Mouse (Mus musculus) MEL (cell line): ENCODE measurements at regions not wholly inside any gene's neighbourhood (a gene's known extent, or its start where the extent isn't known, plus 50 kb on each side); places are given as distances from the start of the nearest gene placed in this dataset.

Source experiments
- DNase-seq: peaks from one replicate; pipeline ENCODE4 v3.0.0; 2011; ENCODE audit warnings: low read depth, low spot score
- H3K27ac ChIP-seq: 2 replicates; pipeline ENCODE4 v1.5.1; 2012; ENCODE audit warnings: low read depth, mild to moderate bottlenecking, control low read depth, low read length, moderate library complexity; ENCODE audit not compliant: control insufficient read depth
- H3K27me3 ChIP-seq, 2 experiments: fragments of 150-350 bp in 1 of 2; sonication (generic) in 1 of 2; 2 replicates each; pipeline ENCODE4 v1.6.1; 2012; ENCODE audit warnings: low read length in 2 of 2, mild to moderate bottlenecking in 2 of 2, improper control_type of control experiment in 1 of 2, moderate library complexity in 1 of 2; ENCODE audit not compliant: insufficient read depth in 2 of 2, control insufficient read depth in 1 of 2
- H3K36me3 ChIP-seq, 2 experiments: 2 replicates each; pipeline ENCODE4 v1.6.1; 2012 to 2014; ENCODE audit warnings: low read length in 2 of 2, improper control_type of control experiment in 1 of 2, inconsistent platforms in 1 of 2, mild to moderate bottlenecking in 1 of 2; ENCODE audit not compliant: insufficient read depth in 2 of 2, control insufficient read depth in 1 of 2
- H3K4me1 ChIP-seq, 2 experiments: fragments of 150-350 bp in 1 of 2; sonication (generic) in 1 of 2; 2 replicates each; pipeline ENCODE4 v1.6.1; 2012; ENCODE audit warnings: low read length in 2 of 2, improper control_type of control experiment in 1 of 2, mild to moderate bottlenecking in 1 of 2; ENCODE audit not compliant: insufficient read depth in 2 of 2, control insufficient read depth in 1 of 2
- H3K4me3 ChIP-seq, 2 experiments: fragments of 150-350 bp in 1 of 2; sonication (generic) in 1 of 2; 2 replicates each; pipeline ENCODE4 v1.5.1; 2012; ENCODE audit warnings: low read depth in 2 of 2, low read length in 2 of 2, mild to moderate bottlenecking in 2 of 2, moderate library complexity in 2 of 2, control low read depth in 1 of 2, improper control_type of control experiment in 1 of 2; ENCODE audit not compliant: control insufficient read depth in 1 of 2, insufficient read depth in 1 of 2
- H3K79me2 ChIP-seq: 2 replicates; pipeline ENCODE4 v1.6.1; 2012; ENCODE audit warnings: mild to moderate bottlenecking, low read length, moderate library complexity; ENCODE audit not compliant: control insufficient read depth, poor library complexity, insufficient read depth
- H3K9ac ChIP-seq: 2 replicates; pipeline ENCODE4 v1.6.1; 2012; ENCODE audit warnings: low read depth, mild to moderate bottlenecking, control low read depth, low read length, moderate library complexity; ENCODE audit not compliant: control insufficient read depth, poor library complexity, severe bottlenecking
- H3K9me3 ChIP-seq: fragments of 150-350 bp; sonication (generic); replicated peaks from 2 replicates; pipeline ENCODE4 v1.6.1; 2012; ENCODE audit warnings: mild to moderate bottlenecking, low read length, improper control_type of control experiment, moderate library complexity; ENCODE audit not compliant: insufficient read depth
- E2F4 ChIP-seq: IDR thresholded peaks from 2 replicates; pipeline ENCODE4 v1.6.1; 2011; ENCODE audit warnings: low read depth, low read length, improper control_type of control experiment, borderline replicate concordance
- EP300 ChIP-seq, 2 experiments: IDR thresholded peaks; 2 replicates each; pipeline ENCODE4 v1.6.1; 2011; ENCODE audit warnings: improper control_type of control experiment in 2 of 2, low read length in 2 of 2, low read depth in 1 of 2, mild to moderate bottlenecking in 1 of 2
- ETS1 ChIP-seq: IDR thresholded peaks from 2 replicates; pipeline ENCODE4 v1.6.1; 2012; ENCODE audit warnings: low read depth, mild to moderate bottlenecking, inconsistent platforms, low read length, improper control_type of control experiment, moderate library complexity
- GATA1 ChIP-seq: IDR thresholded peaks from 2 replicates; pipeline ENCODE4 v1.6.1; 2011; ENCODE audit warnings: low read depth, low read length, improper control_type of control experiment
- JUND ChIP-seq: IDR thresholded peaks from 2 replicates; pipeline ENCODE4 v1.6.1; 2011; ENCODE audit warnings: low read depth, mild to moderate bottlenecking, improper control_type of control experiment, low read length
- KAT2A ChIP-seq: conservative IDR thresholded peaks from 2 replicates; pipeline ENCODE4 v1.6.1; 2012; ENCODE audit warnings: low read depth, low read length, improper control_type of control experiment, inconsistent platforms
- POLR2A ChIP-seq, 2 experiments: IDR thresholded peaks; 2 replicates each; pipeline ENCODE4 v1.6.1; 2011 to 2012; ENCODE audit warnings: low read length in 2 of 2, mild to moderate bottlenecking in 2 of 2, control low read depth in 1 of 2, improper control_type of control experiment in 1 of 2, low read depth in 1 of 2, moderate library complexity in 1 of 2; ENCODE audit not compliant: control insufficient read depth in 1 of 2, insufficient read depth in 1 of 2, poor library complexity in 1 of 2
- POLR2AphosphoS5 ChIP-seq: IDR thresholded peaks from 2 replicates; pipeline ENCODE4 v1.6.1; 2012; ENCODE audit warnings: low read depth, borderline replicate concordance, mild to moderate bottlenecking, inconsistent platforms, low read length, moderate library complexity, mixed read lengths
- TAL1 ChIP-seq: IDR thresholded peaks from 2 replicates; pipeline ENCODE4 v1.6.1; 2012; ENCODE audit warnings: mild to moderate bottlenecking, inconsistent platforms, low read length, moderate library complexity, mixed read lengths
- TCF12 ChIP-seq: IDR thresholded peaks from 2 replicates; pipeline ENCODE4 v1.6.1; 2014; ENCODE audit warnings: low read depth, mild to moderate bottlenecking, inconsistent platforms, low read length, improper control_type of control experiment, moderate library complexity
- USF1 ChIP-seq: IDR thresholded peaks from 2 replicates; pipeline ENCODE4 v1.6.1; 2014; ENCODE audit warnings: low read depth, mild to moderate bottlenecking, inconsistent platforms, low read length, improper control_type of control experiment, moderate library complexity

- no peaks in the 10 kb centered on the region for H3K27me3 ChIP-seq
- 0 out of 4 replicates have a peak, but pooled peaks cover 0 to 2% of the 10 kb centered on the region in 2 experiments for H3K4me1 ChIP-seq
- no peak overlapping the region for H3K9ac ChIP-seq
- no peaks in the 10 kb centered on the region for H3K79me2 ChIP-seq
- H3K27ac ChIP-seq, result no peak overlapping the region
- no peak overlapping the region for H3K4me3 ChIP-seq
- no peak for DNase-seq
- no peaks in the 10 kb centered on the region for H3K9me3 ChIP-seq
- TF ChIP-seq EP300 (IDR thresholded peaks at IDR 0.05; ENCODE audit: low read depth in 1 of 2, low read length in 2 of 2) (no peak), GATA1 (no peak), TAL1 (no peak)
- H3K36me3 ChIP-seq, result no peaks in the 10 kb centered on the region
Observed at GRCm38 (mm10) chr5:52010426-52010825, 179.9 kb downstream of the Dhx15 start.

GRCm38 (mm10) chr5:52008942-52009341, 181.4 kb downstream of the Dhx15 start:
- no peak overlapping the region for H3K27ac ChIP-seq
- 0 out of 4 replicates have a peak, but pooled peaks cover 0 to 2% of the 10 kb centered on the region in 2 experiments for H3K4me1 ChIP-seq
- H3K9me3 ChIP-seq, result no peaks in the 10 kb centered on the region
- no peaks in the 10 kb centered on the region for H3K79me2 ChIP-seq
- no peaks in the 10 kb centered on the region for H3K36me3 ChIP-seq
- TF ChIP-seq USF1, result no peak
- TF ChIP-seq POLR2A (IDR thresholded peaks at IDR 0.05; ENCODE audit: control insufficient read depth in 1 of 2, insufficient read depth in 1 of 2, low read depth in 1 of 2, low read length in 2 of 2, poor library complexity in 1 of 2), result no peak
- no peak for TF ChIP-seq TCF12
- no peak for TF ChIP-seq KAT2A
- TF ChIP-seq E2F4, result no peak
- TF ChIP-seq ETS1, result no peak
- H3K4me3 ChIP-seq, result no peak overlapping the region
- H3K9ac ChIP-seq, result no peak overlapping the region
- no peak for DNase-seq
- H3K27me3 ChIP-seq, result no peaks in the 10 kb centered on the region

GRCm38 (mm10) chr5:52006843-52007242, 183.5 kb downstream of the Dhx15 start:
- H3K9me3 ChIP-seq, result no peaks in the 10 kb centered on the region

More at GRCm38 (mm10) chr5:52006843-52007242, 183.5 kb downstream of the Dhx15 start:
- Histone ChIP-seq H3K4me3 (no peak overlapping the region), H3K27me3 (no peaks in the 10 kb centered on the region), H3K27ac (no peak overlapping the region), H3K36me3 (no peaks in the 10 kb centered on the region), H3K4me1 (0 out of 4 replicates have a peak, but pooled peaks cover 0 to 2% of the 10 kb centered on the region in 2 experiments), H3K79me2 (no peaks in the 10 kb centered on the region), H3K9ac (no peak overlapping the region)
- TF ChIP-seq POLR2AphosphoS5 (no peak), JUND (no peak)
- no peak for DNase-seq
